Mouse (Mus musculus): Measurements from ENCODE around the gene C1qtnf12.

Gene C1qtnf12

DNA sequence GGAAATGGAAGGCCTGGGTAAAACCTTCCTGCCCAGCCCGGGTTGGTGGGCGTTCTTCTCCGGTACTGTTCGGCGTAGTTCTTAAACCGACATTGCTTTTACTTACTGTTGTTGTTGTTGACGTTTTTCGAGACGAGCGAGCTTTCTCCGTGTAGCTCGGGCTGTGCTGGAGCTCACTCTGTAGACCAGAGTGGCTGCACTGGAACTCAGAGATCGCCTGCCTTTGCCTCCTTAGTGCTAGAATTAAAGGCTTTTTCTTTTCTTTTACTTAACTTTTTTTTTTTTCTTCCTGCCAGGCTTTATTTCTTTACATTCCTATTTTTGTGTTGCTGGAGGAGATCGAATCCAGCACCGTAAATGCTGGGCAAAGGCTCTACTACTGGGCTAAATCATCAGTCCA, 31.5 kb downstream of the C1qtnf12 start:
- DNase-seq (ENCODE audit: low read depth, low spot score), result no peak

DNA sequence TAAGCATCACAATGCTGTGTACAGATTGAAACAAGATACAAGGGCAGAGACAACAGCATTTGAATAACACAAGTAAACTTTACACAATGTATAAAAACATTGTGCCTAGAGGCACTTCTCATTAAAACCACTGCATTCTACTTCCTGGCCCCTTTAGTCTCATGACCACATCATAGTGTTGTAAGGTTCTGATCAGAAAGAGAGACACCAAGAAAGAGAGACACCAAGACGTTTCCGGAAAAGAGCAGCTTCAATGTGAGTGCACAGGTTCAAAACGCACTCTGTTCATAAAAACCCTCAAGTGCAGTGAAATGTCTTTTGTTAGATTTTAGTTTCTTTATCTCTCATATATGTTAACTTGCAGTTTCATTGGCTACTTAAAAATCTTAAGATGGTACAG, 42.0 kb downstream of the C1qtnf12 start:
- no peak for DNase-seq (ENCODE audit: low read depth, low spot score)

DNA sequence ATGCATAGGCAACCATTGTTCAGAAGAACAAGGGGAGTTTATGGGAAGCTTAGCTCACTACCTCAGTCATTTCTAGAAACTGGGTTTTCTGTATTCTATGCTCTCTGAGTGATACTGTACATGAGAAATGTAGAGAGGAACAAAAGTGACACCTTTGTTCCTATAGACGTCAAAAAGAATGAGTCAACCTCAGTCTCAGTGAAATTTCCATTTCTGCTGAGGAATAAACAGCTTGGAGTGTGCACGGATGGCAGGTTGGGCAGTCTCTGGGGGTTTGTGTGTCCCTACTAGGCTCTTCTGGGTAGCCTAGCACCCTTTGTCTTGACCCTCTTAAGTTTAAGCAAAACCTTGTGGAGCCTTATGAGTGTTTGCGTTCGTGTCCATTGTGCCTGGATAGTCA, 46.3 kb downstream of the C1qtnf12 start:
- DNase-seq (ENCODE audit: low read depth, low spot score), result no peak

DNA sequence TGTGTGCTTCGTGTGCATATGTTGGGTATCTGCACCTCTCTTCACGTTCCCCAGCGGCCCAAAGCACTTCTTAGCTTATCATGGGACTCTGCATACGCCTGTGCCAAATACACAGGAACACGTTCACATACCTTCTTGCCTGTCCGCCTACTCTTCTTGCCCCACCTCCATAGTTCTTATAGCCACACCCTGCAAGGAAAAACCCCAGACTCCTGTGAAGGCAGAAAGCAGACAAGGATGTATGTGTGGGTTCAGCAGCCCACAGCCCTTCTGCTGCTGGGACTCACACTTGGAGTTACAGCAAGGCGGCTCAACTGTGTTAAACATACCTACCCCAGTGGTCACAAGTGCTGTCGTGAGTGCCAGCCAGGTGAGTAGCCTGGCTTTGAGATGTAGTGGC, 51.5 kb downstream of the C1qtnf12 start, which contains the start of gene Tnfrsf4:
Tnfrsf4 (plus strand) TSS at position 207 of the 400 bp plus-strand sequence.
- no peak for DNase-seq (ENCODE audit: low read depth, low spot score)

DNA sequence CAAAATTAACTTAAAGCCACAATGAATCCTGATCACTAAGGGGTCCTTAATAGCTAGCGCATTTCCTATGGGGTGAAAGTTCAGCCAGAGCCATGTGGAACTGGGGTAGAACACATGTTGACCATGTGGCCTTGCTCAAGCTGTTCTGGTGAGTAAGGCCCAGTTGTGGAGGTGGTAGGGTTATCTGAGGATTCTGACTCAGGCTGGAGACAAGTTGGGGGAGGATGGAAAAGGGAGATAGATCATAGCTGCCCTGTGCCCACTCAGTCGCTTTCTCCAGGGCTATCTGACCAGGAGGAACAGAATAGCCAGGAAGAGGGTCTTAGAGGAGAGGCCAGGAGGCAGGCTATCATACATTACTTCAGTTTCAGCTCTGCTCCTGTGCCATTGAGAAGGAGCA, 52.3 kb downstream of the C1qtnf12 start:
- DNase-seq (ENCODE audit: low read depth, low spot score), result no peak

All from skeletal muscle tissue, adult 2 months (tissue).